Mouse (Mus musculus): ENCODE measurements around the gene Gtf2e1. TPM values are rescaled to one million over a fixed set of nuclear protein-coding genes. Genes with fewer than 3 reads are reported as not detected.

Gene Gtf2e1
- polyA plus RNA-seq, 1 experiment from 2014 or later: 45.4 TPM

- Histone ChIP-seq H3K4me2 (ENCODE audit: low read depth, severe bottlenecking) (no peak overlapping the region), H3K27me3 (ENCODE audit: control insufficient read depth, insufficient read depth, low read length) (no peaks in the 10 kb centered on the region), H3K36me3 (ENCODE audit: control insufficient read depth, insufficient read depth, low read length) (no peaks in the 10 kb centered on the region), H3K4me3 (ENCODE audit: low read depth, low read length) (no peak overlapping the region), H3K4me1 (ENCODE audit: control insufficient read depth, insufficient read depth, low read length) (no peaks in the 10 kb centered on the region), H3K9me3 (ENCODE audit: control insufficient read depth, low read length) (no peaks in the 10 kb centered on the region), H3K9ac (ENCODE audit: low read length) (no peak overlapping the region), H3K27ac (replicated peaks; ENCODE audit: low read depth, low read length) (no peak overlapping the region)
- DNase-seq (ENCODE audit: low spot score) (no peak), ATAC-seq (ENCODE audit: insufficient number of reproducible peaks, low FRiP score, low TSS enrichment, low read depth) (no peak)
- WGBS: 88% methylated on average over 3 of the region's 3 CpGs
Observed at GRCm38 (mm10) chr16:37486826-37487612, 52.6 kb downstream of the Gtf2e1 start.

GRCm38 (mm10) chr16:37478311-37479291, 61.0 kb downstream of the Gtf2e1 start:
- ATAC-seq (ENCODE audit: insufficient number of reproducible peaks, low FRiP score, low TSS enrichment, low read depth) (no peak), DNase-seq (ENCODE audit: low spot score) (no peak)
- Histone ChIP-seq H3K9me3 (ENCODE audit: control insufficient read depth, low read length) (no peaks in the 10 kb centered on the region), H3K27ac (replicated peaks; ENCODE audit: low read depth, low read length) (no peak overlapping the region), H3K27me3 (ENCODE audit: control insufficient read depth, insufficient read depth, low read length) (no peaks in the 10 kb centered on the region), H3K4me1 (ENCODE audit: control insufficient read depth, insufficient read depth, low read length) (no peaks in the 10 kb centered on the region), H3K4me3 (ENCODE audit: low read depth, low read length) (no peak overlapping the region), H3K4me2 (ENCODE audit: low read depth, severe bottlenecking) (no peak overlapping the region), H3K9ac (ENCODE audit: low read length) (no peak overlapping the region), H3K36me3 (ENCODE audit: control insufficient read depth, insufficient read depth, low read length) (no peaks in the 10 kb centered on the region)
- 81% methylated on average over 10 of the region's 10 CpGs for WGBS

- H3K9ac ChIP-seq (ENCODE audit: low read length): no peak overlapping the region
- no peaks in the 10 kb centered on the region for H3K36me3 ChIP-seq (ENCODE audit: control insufficient read depth, insufficient read depth, low read length)
- 70% methylated on average over 5 of the region's 5 CpGs for WGBS
- no peak overlapping the region for H3K27ac ChIP-seq (replicated peaks; ENCODE audit: low read depth, low read length)
- DNase-seq (ENCODE audit: low spot score) (no peak), ATAC-seq (ENCODE audit: insufficient number of reproducible peaks, low FRiP score, low TSS enrichment, low read depth) (no peak)
- no peaks in the 10 kb centered on the region for H3K4me1 ChIP-seq (ENCODE audit: control insufficient read depth, insufficient read depth, low read length)
- no peaks in the 10 kb centered on the region for H3K9me3 ChIP-seq (ENCODE audit: control insufficient read depth, low read length)
- no peaks in the 10 kb centered on the region for H3K27me3 ChIP-seq (ENCODE audit: control insufficient read depth, insufficient read depth, low read length)
- no peak overlapping the region for H3K4me2 ChIP-seq (ENCODE audit: low read depth, severe bottlenecking)
- H3K4me3 ChIP-seq (ENCODE audit: low read depth, low read length): no peak overlapping the region
Observed at GRCm38 (mm10) chr16:37472620-37473312, 66.8 kb downstream of the Gtf2e1 start.

- DNase-seq (ENCODE audit: low spot score) (no peak), ATAC-seq (ENCODE audit: insufficient number of reproducible peaks, low FRiP score, low TSS enrichment, low read depth) (no peak)
- 90% methylated on average over 3 of the region's 3 CpGs for WGBS
- Histone ChIP-seq H3K4me3 (ENCODE audit: low read depth, low read length) (no peak overlapping the region), H3K4me1 (ENCODE audit: control insufficient read depth, insufficient read depth, low read length) (no peaks in the 10 kb centered on the region), H3K36me3 (ENCODE audit: control insufficient read depth, insufficient read depth, low read length) (no peaks in the 10 kb centered on the region), H3K4me2 (ENCODE audit: low read depth, severe bottlenecking) (no peak overlapping the region), H3K27ac (replicated peaks; ENCODE audit: low read depth, low read length) (no peak overlapping the region), H3K27me3 (ENCODE audit: control insufficient read depth, insufficient read depth, low read length) (no peaks in the 10 kb centered on the region), H3K9ac (ENCODE audit: low read length) (no peak overlapping the region), H3K9me3 (ENCODE audit: control insufficient read depth, low read length) (no peaks in the 10 kb centered on the region)
Observed at GRCm38 (mm10) chr16:37469595-37469994, 70.0 kb downstream of the Gtf2e1 start.

- Histone ChIP-seq H3K9ac (ENCODE audit: low read length) (no peak overlapping the region), H3K27ac (replicated peaks; ENCODE audit: low read depth, low read length) (no peak overlapping the region), H3K4me3 (ENCODE audit: low read depth, low read length) (no peak overlapping the region), H3K27me3 (ENCODE audit: control insufficient read depth, insufficient read depth, low read length) (no peaks in the 10 kb centered on the region), H3K4me2 (ENCODE audit: low read depth, severe bottlenecking) (no peak overlapping the region), H3K36me3 (ENCODE audit: control insufficient read depth, insufficient read depth, low read length) (no peaks in the 10 kb centered on the region), H3K9me3 (ENCODE audit: control insufficient read depth, low read length) (no peaks in the 10 kb centered on the region), H3K4me1 (ENCODE audit: control insufficient read depth, insufficient read depth, low read length) (no peaks in the 10 kb centered on the region)
- DNase-seq (ENCODE audit: low spot score) (no peak), ATAC-seq (ENCODE audit: insufficient number of reproducible peaks, low FRiP score, low TSS enrichment, low read depth) (no peak)
- 86% methylated on average over 6 of the region's 6 CpGs for WGBS
Observed at GRCm38 (mm10) chr16:37463981-37464380, 75.6 kb downstream of the Gtf2e1 start.

GRCm38 (mm10) chr16:37462886-37463285, 76.7 kb downstream of the Gtf2e1 start:
- H3K9ac ChIP-seq (ENCODE audit: low read length): no peak overlapping the region
- DNase-seq (ENCODE audit: low spot score) (no peak), ATAC-seq (ENCODE audit: insufficient number of reproducible peaks, low FRiP score, low TSS enrichment, low read depth) (no peak)
- no peaks in the 10 kb centered on the region for H3K4me1 ChIP-seq (ENCODE audit: control insufficient read depth, insufficient read depth, low read length)
- no peak overlapping the region for H3K4me2 ChIP-seq (ENCODE audit: low read depth, severe bottlenecking)
- no peaks in the 10 kb centered on the region for H3K36me3 ChIP-seq (ENCODE audit: control insufficient read depth, insufficient read depth, low read length)
- 73% methylated on average over 4 of the region's 4 CpGs for WGBS
- no peak overlapping the region for H3K4me3 ChIP-seq (ENCODE audit: low read depth, low read length)
- H3K27ac ChIP-seq (replicated peaks; ENCODE audit: low read depth, low read length): no peak overlapping the region
- H3K9me3 ChIP-seq (ENCODE audit: control insufficient read depth, low read length): no peaks in the 10 kb centered on the region
- H3K27me3 ChIP-seq (ENCODE audit: control insufficient read depth, insufficient read depth, low read length): no peaks in the 10 kb centered on the region

GRCm38 (mm10) chr16:37461601-37462000, 78.0 kb downstream of the Gtf2e1 start:
- WGBS: 98% methylated on average over 4 of the region's 4 CpGs

More at GRCm38 (mm10) chr16:37461601-37462000, 78.0 kb downstream of the Gtf2e1 start:
- no peak overlapping the region for H3K9ac ChIP-seq (ENCODE audit: low read length)
- no peaks in the 10 kb centered on the region for H3K4me1 ChIP-seq (ENCODE audit: control insufficient read depth, insufficient read depth, low read length)
- H3K27me3 ChIP-seq (ENCODE audit: control insufficient read depth, insufficient read depth, low read length): no peaks in the 10 kb centered on the region
- ATAC-seq (ENCODE audit: insufficient number of reproducible peaks, low FRiP score, low TSS enrichment, low read depth): no peak
- H3K36me3 ChIP-seq (ENCODE audit: control insufficient read depth, insufficient read depth, low read length): no peaks in the 10 kb centered on the region
- H3K9me3 ChIP-seq (ENCODE audit: control insufficient read depth, low read length): no peaks in the 10 kb centered on the region
- H3K4me3 ChIP-seq (ENCODE audit: low read depth, low read length): no peak overlapping the region
- no peak overlapping the region for H3K4me2 ChIP-seq (ENCODE audit: low read depth, severe bottlenecking)
- no peak overlapping the region for H3K27ac ChIP-seq (replicated peaks; ENCODE audit: low read depth, low read length)
- no peak for DNase-seq (ENCODE audit: low spot score)

Data from limb, embryonic 11.5 days (tissue).